Mouse (Mus musculus) small intestine, adult 2 months (tissue): ENCODE measurements around the gene 1700001J03Rik. TPM values are rescaled to one million over a fixed set of nuclear protein-coding genes. Genes with fewer than 3 reads are reported as not detected.

Experiments used
- H3K27ac ChIP-seq: fragments of 200-500 bp; 2 replicates; pipeline ENCODE4 v1.5.1; 2012; ENCODE audit warnings: low read depth, low read length, control low read depth, inconsistent platforms; ENCODE audit not compliant: insufficient read depth
- H3K27me3 ChIP-seq: fragments of 200-500 bp; 2 replicates; pipeline ENCODE4 v1.6.1; 2012; ENCODE audit warnings: mild to moderate bottlenecking, moderate library complexity, low read length, inconsistent platforms; ENCODE audit not compliant: control insufficient read depth, insufficient read depth
- H3K36me3 ChIP-seq: fragments of 200-500 bp; 2 replicates; pipeline ENCODE4 v1.6.1; 2012; ENCODE audit warnings: mild to moderate bottlenecking, low read length, control low read depth, inconsistent platforms; ENCODE audit not compliant: control insufficient read depth, insufficient read depth
- H3K4me1 ChIP-seq: fragments of 200-500 bp; 2 replicates; pipeline ENCODE4 v1.6.1; 2012; ENCODE audit warnings: low read length, inconsistent platforms, mixed read lengths; ENCODE audit not compliant: control insufficient read depth, insufficient read depth, insufficient read length
- H3K4me3 ChIP-seq: fragments of 200-500 bp; 2 replicates; pipeline ENCODE4 v1.5.1; 2012; ENCODE audit warnings: low read depth, mild to moderate bottlenecking, control low read depth, inconsistent platforms, low read length, moderate library complexity
- CTCF ChIP-seq: fragments of 200-500 bp; IDR thresholded peaks from 2 replicates; pipeline ENCODE4 v1.5.1; 2012; ENCODE audit warnings: low read depth, mild to moderate bottlenecking, control low read depth, inconsistent platforms, low read length, moderate library complexity, mixed read lengths; ENCODE audit not compliant: insufficient replicate concordance, insufficient read length; ENCODE audit errors: extremely low read depth
- POLR2A ChIP-seq: fragments of 200-500 bp; IDR thresholded peaks from 2 replicates; pipeline ENCODE4 v1.6.1; 2012; ENCODE audit warnings: low read depth, mild to moderate bottlenecking, control low read depth, inconsistent platforms, low read length, moderate library complexity
- WGBS: fragments of 180-500 bp; shearing (Covaris S2); methylation state at CpG from one replicate; pipeline ENCODE4 v1.1.7; 2018; 5-methylcytosine and 5-hydroxymethylcytosine counted together
- polyA plus RNA-seq: library from polyadenylated mRNA; depleted of rRNA; stranded (reverse); fragments of >200 nt; gene quantifications from 2 replicates; pipeline ENCODE4 v1.2.3, GENCODE M21; 2012; rRNA removed

The 1700001J03Rik gene
- polyA plus RNA-seq, 1 experiment: 0.33 TPM

DNA sequence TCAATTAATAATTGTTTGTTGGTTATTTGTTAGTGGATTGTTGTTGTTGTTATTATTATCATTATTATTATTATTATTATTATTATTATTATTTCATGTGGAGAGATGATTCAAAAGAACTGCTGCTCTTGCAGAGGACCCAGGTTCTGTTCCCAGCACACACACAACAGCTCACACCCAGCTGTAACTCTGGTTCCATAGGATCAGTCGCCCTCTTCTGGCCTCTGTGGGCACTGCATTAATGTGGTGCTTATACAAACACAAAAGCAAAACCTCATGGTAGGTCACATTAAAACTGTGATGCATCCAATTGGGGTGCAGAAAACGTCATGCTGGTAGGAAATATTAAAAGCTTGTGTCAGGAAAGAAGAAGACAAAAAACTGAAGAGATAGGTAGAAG is 37.2 kb downstream of the 1700001J03Rik start:
- WGBS: 58% methylated on average over 2 of the region's 2 CpGs
- TF ChIP-seq POLR2A: no peak
- TF ChIP-seq CTCF: peak; percentile 15; the same call in 1 of the 2 replicates
- no peak overlapping the region for H3K4me3 ChIP-seq
- H3K27me3 ChIP-seq: no peaks in the 10 kb centered on the region
- no peak overlapping the region for H3K27ac ChIP-seq
- H3K36me3 ChIP-seq: no peaks in the 10 kb centered on the region
- H3K4me1 ChIP-seq: no peaks in the 10 kb centered on the region

Other genes with a start within 250 kb of the 1700001J03Rik start
- gene Cyp3a25, start 175.7 kb downstream of the 1700001J03Rik start, polyA plus RNA-seq: 5.2 and 8.3 TPM in 2 replicates
- 0.06 and 0.08 TPM in 2 replicates for gene Cyp3a59, start 106.0 kb downstream of the 1700001J03Rik start, polyA plus RNA-seq
- not detected in 2 replicates for gene Gm5565, start 24.8 kb downstream of the 1700001J03Rik start, polyA plus RNA-seq
- gene Gm6309, start 14.6 kb downstream of the 1700001J03Rik start, polyA plus RNA-seq: not detected in 2 replicates
- gene Rnf6, start 36.3 kb upstream of the 1700001J03Rik start, polyA plus RNA-seq: 6.1 and 12.9 TPM in 2 replicates
- gene Cdk8, start 45.9 kb upstream of the 1700001J03Rik start, polyA plus RNA-seq: 19.8 and 31.7 TPM in 2 replicates
- gene Wasf3, start 199.7 kb upstream of the 1700001J03Rik start, polyA plus RNA-seq: 0.86 and 1.1 TPM in 2 replicates